Mouse (Mus musculus): ENCODE measurements around the gene Ago1.

Ago1 gene

GRCm38 (mm10) chr4:126480288-126480687, 11.9 kb upstream of the Ago1 start:
- in situ Hi-C loops (cut with MboI, MseI), result no loop called here

DNA sequence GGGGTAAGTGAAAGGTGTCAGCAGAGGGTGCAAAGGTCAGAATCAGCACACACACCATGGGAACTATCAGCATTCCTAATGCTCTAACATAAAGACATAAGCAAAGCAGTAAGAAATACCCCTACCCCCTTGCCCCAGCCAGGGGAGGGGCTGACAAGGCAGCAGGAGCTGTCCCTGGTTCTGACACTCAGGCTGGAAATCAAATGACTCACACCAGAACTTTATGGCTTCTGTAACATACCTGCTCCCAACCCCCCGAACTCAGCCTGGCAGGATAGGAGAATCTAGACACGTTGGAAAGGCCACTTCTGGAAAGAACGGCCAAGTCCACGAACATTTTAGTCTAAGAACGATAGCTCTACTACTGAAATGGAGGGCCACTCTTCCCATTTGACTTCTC, 4.6 kb upstream of the Ago1 start:
- in situ Hi-C loops (cut with MboI, MseI), result no loop called here

- in situ Hi-C loops (cut with MboI, MseI), result no loop called here
Observed at GRCm38 (mm10) chr4:126469334-126469733, 951 bp upstream of the Ago1 start.

DNA sequence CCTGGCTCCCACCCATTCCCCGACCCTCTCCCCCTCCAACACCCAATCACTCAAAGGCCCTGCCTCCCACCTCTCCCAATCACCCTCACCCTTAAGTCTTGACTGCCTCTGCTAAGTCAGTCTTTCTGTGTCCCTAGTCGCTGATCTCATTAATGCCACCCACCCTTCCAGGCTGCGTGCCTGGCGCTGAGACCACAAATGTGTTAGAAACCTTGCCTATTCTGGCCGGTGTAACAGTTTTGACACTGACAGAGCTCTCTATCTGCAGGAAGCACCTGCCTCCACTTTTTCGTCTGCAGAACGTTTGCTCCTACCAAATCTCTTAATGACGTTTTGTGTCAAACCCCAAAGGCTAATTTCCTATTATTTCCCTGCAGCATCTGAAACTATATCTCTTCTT, 542 bp upstream of the Ago1 start:
- in situ Hi-C loops (cut with MboI, MseI), result no loop called here

DNA sequence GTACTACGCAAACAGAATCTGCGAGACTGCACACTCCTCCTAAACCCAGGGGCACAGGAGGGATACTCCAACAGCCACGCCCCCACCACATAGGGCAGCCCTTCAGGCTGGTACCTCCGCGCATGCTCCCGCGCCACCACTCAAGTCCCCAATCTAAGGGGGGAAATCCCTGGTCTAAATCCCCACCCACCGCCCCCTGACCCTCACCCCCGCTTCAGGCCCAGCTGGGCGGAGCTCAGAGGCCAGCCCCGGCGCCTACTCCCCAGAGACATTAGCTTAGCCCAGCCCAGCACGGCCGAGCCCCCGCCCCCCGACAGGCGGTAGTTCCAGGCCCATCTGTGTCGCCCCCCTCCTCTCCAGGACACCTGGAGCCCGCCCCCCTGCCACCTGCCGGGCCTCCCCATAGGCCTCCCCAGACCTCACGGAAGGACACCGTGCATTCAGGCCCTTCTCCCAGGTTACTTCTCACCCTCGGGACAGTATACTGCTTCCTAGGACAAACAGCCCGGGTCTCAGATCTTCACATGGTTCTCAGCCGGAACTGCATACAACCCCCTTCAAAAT, 580 bp downstream of the Ago1 start:
- in situ Hi-C loops (cut with MboI, MseI), result no loop called here

DNA sequence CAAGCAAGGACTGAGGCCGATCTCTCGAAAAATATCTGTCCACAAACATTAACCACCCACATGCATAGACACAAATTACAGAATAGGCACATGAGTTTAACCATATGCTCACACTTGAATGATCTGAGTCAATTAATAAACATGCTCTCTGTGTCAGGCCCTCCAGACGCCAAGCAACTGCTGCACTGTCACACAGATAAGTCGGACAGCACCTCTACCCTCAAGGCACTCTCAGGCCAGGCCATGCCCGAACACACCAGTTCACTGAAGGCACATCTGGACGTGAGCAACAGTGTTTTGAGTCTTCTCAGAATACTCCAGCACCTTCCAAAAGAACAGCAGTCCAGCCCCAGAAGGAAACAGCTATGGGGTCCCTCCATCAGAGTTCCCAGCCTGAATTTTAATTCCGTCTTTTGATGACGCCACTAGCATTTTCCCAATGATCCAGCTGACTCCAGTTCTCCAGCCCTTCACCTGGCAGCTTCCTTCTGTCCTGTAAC, 2.1 kb downstream of the Ago1 start:
- in situ Hi-C loops (cut with MboI, MseI), result no loop called here

DNA sequence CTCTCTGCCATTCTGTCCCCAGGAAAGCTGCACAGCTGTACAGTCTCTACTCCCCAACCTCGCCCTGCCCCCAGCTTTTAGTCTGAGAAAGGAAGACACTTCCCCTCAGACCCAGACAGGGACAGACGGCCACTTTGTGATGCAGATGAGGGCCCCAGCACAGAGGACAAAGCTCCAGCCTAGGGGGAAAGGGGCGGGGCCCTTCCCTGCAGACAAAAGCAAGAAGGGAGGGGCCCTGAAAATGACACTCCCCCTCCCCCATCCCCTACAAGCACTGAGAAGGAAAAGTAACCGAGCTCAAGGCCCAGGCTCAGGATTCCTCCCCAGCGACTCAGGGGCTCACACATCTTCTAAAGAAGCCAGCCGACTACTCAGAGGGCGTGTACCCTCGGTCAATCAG, 2.5 kb downstream of the Ago1 start:
- in situ Hi-C loops (cut with MboI, MseI), result no loop called here

GRCm38 (mm10) chr4:126464892-126465235, 3.5 kb downstream of the Ago1 start:
- in situ Hi-C loops (cut with MboI, MseI), result no loop called here

DNA sequence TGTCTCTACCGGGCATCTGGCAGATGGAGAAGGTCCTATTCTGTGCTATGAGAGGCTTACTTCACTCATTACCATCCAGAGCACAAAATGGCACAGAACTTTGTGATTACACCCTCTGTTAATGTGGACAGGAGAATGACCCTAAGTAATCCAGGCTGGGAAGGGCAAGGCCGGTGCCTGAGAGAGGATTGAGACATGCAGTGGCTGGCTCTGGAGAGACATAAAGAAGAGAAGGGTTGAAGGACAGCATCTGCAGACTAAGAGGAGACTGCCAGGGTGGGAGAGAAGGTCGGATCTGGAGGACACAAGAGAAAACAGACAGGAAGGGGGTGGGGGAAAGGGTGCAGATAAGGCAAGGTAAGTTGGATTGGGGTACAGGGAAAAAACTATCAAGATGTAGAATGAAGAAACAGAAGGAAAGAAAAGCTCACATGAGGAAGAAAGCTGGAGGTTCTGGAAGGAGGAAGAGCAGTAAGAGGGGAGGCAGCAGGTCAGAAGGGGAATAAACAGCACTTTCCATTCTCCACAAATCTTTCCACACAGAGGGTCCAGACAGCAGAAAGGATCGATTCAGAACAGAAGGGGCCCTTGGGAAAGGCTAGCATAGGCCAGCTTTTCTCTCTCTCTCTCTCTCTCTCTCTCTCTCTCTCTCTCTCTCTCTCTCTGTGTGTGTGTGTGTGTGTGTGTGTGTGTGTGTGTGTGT, 4.0 kb downstream of the Ago1 start:
- in situ Hi-C loops (cut with MboI, MseI), result no loop called here

DNA sequence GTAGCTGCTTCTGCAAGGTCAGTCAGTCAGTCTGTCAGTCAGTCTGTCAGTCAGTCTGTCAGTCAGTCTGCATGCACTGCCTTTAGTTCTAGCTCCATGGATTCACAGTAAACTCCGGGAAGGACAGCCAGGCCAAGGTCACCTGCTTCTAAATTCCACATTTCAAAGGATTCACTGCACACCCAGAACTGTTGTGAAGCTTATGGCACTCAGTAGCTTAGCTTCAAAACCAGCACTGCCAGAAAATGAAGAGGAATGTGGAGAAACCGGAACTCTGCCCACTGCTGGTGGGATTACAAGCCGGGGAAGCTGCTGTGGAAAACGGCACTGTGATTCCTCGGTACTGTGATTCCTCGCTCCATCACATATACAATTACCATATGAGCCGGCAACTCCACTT, 12.9 kb downstream of the Ago1 start:
- in situ Hi-C loops (cut with MboI, MseI), result no loop called here

DNA sequence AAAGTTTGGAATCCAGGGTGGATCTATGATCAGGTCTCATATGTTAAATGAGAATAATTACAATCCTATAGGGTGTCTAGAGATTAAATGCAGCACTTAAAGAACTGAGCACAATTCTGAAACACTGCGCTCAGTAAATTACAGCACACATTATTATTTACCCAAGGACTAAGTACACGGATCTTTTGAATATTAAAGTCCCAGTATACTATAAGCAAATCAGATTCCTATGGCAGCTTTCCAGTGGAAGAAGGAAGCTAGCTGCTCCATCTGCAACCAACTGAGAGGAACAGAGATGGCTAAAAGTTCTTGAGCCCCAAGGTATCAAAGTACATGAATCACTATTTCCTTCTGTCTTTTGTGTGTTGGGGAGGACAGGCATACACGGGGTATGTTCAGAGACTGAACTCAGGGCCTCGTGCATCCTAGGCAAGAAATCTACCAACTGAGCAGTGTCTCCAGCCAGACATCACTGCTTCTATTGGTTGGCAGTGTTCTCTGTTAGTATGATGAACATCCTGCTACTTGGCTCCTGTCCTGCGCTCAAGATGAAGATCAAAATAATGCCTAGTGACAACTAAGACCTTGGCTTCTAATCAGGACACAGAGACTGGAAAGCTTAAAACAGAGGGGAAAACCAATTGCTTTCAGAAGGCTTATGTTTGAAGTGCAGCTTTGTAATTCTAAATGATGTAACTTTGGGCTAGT, 13.7 kb downstream of the Ago1 start:
- in situ Hi-C loops (cut with MboI, MseI), result no loop called here

- in situ Hi-C loops (cut with MboI, MseI), result no loop called here
Observed at GRCm38 (mm10) chr4:126450268-126450667, 18.1 kb downstream of the Ago1 start.

GRCm38 (mm10) chr4:126447126-126447525, 21.3 kb downstream of the Ago1 start:
- in situ Hi-C loops (cut with MboI, MseI), result no loop called here

DNA sequence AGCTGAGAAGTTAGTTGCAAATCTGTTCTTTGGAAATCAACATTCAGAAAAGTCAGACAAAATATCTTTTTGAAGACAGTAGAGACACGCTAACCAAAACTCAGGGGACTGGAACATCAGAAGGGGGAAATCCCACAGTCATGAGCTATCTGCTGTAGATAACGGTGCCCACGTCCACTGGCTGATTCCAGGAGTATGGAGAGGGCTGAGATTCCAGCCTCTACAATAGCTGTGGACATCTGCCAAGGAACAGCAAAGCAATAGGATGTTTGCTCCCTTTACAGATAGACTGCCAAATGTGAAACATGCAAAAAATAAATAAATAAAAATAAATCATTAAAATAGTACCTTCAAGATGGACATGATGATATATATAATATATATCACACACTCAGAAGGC, 23.9 kb downstream of the Ago1 start:
- in situ Hi-C loops (cut with MboI, MseI), result no loop called here

- in situ Hi-C loops (cut with MboI, MseI), result no loop called here
Observed at GRCm38 (mm10) chr4:126438261-126438660, 30.1 kb downstream of the Ago1 start.

DNA sequence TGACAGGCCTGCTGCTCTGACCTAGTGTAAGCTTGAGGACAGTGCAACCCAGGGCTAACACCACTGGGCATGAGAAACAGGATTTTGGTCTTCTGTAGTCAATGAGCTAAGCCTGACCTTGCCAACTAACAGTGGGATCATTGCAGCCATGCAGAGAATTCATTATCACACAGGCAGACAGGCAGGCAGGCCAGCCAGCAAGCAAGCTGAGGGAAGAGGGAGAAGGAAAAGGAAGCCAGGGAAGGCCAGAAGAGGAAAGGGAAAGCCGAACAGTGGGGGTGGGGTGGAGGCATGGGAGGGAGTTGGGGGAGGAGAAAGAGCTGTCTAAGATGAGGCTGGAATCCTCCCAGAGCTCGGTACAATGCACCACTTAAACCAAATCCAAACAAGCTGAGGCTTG, 32.1 kb downstream of the Ago1 start:
- in situ Hi-C loops (cut with MboI, MseI), result no loop called here

DNA sequence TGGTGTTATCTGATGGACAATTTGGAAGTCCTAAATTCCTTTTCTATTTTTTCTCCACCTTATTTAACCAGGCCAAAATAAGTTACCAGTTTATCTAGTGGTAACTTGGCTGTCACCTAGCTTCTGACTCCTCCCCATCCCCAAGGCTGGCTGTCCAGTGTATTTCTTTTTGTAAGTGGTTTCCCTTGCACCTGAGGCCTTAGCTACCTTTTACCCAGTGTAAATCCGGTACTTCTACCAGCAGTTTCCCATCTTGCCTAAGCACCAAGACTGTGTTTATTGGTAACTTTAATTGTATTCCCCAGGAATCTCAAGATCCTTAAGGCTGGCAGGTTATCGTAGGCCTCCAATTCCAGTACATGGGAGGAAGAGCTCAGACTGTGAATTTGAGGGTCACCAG, 34.3 kb downstream of the Ago1 start:
- in situ Hi-C loops (cut with MboI, MseI), result no loop called here

GRCm38 (mm10) chr4:126433175-126433574, 35.2 kb downstream of the Ago1 start:
- in situ Hi-C loops (cut with MboI, MseI), result no loop called here

GRCm38 (mm10) chr4:126431746-126432145, 36.6 kb downstream of the Ago1 start:
- in situ Hi-C loops (cut with MboI, MseI), result no loop called here

- in situ Hi-C loops (cut with MboI, MseI), result loop anchor here in 1 of 2 experiments (5.0 kb wide), 1 partner anchor 1702 kb away; no protein-coding TSS in a partner anchor
Observed at GRCm38 (mm10) chr4:126429347-126430079, 38.9 kb downstream of the Ago1 start, which contains the start of gene Ago3. Gene Ago3 (minus strand): TSS chr4:126429556.

DNA sequence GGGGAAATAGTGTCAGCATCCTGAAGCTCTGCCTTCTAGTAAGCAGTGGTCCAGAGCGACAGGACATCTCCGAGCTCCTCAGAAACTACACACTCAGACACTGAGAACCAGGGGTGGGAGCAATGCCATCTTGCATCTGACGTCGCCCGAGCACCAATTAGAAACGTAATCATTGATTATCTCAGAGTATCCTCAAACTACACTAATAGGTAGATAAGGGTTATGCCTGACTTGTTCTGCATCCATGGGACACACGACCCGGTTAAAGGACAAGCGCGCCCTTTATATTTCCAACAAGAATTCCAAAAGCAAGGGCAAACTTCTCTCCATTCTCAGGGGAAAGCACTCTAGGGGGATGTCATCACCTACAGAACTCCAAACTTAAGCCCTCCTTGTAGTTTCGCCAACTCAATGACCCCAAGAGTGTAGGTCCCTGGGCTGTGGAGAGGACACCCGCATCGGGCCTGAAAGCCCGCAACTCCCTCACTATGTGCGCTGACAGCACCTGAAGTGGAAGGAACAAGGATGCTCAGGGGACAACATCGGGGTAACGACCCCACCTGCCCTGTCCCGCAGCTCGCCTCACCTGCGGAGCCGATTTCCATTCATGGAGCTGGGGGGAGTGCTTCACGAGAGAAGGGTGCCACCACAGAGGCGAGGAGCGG, 39.6 kb downstream of the Ago1 start:
- in situ Hi-C loops (cut with MboI, MseI), result loop anchor here in 1 of 2 experiments (5.0 kb wide), 1 partner anchor 1702 kb away; no protein-coding TSS in a partner anchor
